Mouse (Mus musculus) brain, embryonic 14.5 days (tissue): ENCODE data around the gene Tmem30b. TPM values are rescaled to one million over a fixed set of nuclear protein-coding genes. Genes with fewer than 3 reads are reported as not detected.

Source experiments
- DNase-seq: peaks from one replicate; pipeline ENCODE4 v3.0.0-alpha.2; 2011; ENCODE audit warnings: low read depth
- CTCF ChIP-seq: fragments of 200-500 bp; IDR thresholded peaks from 2 replicates; pipeline ENCODE4 v1.5.1; 2012; ENCODE audit warnings: inconsistent platforms, mild to moderate bottlenecking, moderate library complexity, borderline replicate concordance; ENCODE audit not compliant: insufficient read depth, insufficient read length; ENCODE audit errors: extremely low read depth
- POLR2A ChIP-seq: fragments of 200-500 bp; IDR thresholded peaks from 2 replicates; pipeline ENCODE4 v1.6.1; 2012; ENCODE audit warnings: mild to moderate bottlenecking, inconsistent platforms, borderline replicate concordance; ENCODE audit not compliant: poor library complexity, insufficient read depth, insufficient read length, severe bottlenecking; ENCODE audit errors: extremely low read depth
- polyA plus RNA-seq: library from polyadenylated mRNA; depleted of rRNA; stranded (reverse); fragments of >200 nt; gene quantifications from 2 replicates; pipeline ENCODE4 v1.2.3, GENCODE M21; 2012

The Tmem30b gene
- polyA plus RNA-seq, 1 experiment, result 0.37 TPM

GRCm38 (mm10) chr12:73525254-73525885, 20.8 kb downstream of the Tmem30b start:
- TF ChIP-seq POLR2A (no peak), CTCF (no peak)
- peak; percentile 39 for DNase-seq

DNA sequence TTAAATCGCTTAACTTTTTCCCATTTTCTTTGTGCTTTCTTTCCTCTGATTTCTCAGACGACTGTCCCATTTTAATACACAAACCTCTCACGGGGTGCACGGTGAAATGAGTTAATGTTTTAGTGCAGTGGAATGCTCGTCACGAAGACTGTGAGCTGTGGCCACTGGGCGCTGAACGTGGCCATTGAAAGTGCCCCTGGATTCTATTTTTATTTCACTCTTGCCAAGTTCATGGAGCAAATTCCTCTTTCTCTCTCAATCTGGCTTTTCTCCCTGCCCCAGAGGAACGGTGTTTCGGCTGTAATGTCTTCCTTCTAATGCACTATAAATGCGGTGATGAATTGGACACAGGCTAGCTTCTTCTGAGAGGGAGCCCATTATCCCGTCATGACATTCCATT, 23.1 kb downstream of the Tmem30b start:
- no peak for DNase-seq
- TF ChIP-seq POLR2A, result no peak
- no peak for TF ChIP-seq CTCF

DNA sequence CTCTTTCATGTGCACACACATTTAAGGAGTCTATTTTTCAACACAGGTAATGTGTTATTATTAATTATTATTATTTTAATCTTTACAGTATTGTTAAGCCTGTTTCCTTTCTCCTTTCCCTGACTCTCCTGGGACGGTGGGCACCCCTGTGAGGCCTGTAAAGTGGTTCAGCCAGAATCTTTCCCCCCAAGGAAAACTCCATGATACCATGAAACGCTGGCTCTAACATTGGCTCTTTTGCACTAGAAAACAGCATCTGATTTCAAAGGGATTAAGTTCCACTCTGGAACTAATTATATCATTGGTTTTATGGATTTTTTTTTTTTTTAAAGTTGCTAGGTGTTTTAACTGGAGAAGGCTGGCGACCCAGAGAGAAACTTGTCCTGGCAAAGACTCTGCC, 24.2 kb downstream of the Tmem30b start:
- TF ChIP-seq CTCF (no peak), POLR2A (no peak)
- no peak for DNase-seq

DNA sequence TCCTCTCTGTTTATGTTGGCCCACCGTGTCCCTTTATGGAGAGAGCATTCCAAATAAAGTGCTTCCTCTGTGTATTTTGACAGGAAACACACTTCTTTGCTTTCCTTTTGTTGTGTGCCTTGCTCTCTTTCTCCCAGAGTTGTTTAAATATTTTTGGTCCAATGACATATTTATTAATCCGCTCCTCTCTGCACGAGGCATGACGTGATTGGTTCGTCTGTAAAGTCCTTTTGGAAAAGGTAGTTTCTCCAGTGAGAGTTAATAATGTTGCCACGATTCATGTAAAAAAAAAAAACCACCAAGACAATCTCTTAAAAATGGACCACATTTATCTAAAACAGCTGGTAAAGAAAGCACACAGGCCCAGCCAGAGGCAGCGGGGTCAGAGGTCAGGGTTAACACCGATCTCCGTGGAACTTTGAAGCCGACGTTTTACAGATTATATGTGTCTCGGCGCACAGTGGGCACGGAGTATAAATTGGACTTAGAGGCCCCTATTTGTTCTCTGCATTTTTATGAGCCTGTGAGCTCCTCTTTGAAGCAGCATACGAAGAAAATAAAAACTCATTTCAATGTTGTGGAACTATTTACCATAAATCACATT, 24.9 kb downstream of the Tmem30b start:
- DNase-seq, result no peak
- no peak for TF ChIP-seq CTCF
- no peak for TF ChIP-seq POLR2A

DNA sequence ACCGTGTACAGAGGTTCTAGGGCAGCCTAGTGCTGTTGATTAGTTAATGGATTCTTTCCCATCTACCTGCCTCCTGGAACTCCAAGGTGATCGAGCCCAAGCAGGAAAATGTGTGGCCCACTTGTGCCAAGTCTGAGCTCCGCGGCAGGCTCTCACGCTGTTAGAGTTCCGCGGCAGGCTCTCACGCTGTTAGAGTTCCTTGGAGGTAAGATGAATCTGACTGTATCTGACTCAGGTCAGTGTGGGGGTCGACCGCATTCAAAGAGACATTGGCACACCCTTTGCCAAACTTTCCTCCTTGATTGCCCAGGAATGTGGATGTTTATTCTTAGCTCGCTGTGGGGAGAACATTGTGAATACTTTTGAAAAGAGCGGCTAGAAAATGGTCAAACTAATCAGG, 28.4 kb downstream of the Tmem30b start:
- no peak for DNase-seq
- no peak for TF ChIP-seq CTCF
- no peak for TF ChIP-seq POLR2A

DNA sequence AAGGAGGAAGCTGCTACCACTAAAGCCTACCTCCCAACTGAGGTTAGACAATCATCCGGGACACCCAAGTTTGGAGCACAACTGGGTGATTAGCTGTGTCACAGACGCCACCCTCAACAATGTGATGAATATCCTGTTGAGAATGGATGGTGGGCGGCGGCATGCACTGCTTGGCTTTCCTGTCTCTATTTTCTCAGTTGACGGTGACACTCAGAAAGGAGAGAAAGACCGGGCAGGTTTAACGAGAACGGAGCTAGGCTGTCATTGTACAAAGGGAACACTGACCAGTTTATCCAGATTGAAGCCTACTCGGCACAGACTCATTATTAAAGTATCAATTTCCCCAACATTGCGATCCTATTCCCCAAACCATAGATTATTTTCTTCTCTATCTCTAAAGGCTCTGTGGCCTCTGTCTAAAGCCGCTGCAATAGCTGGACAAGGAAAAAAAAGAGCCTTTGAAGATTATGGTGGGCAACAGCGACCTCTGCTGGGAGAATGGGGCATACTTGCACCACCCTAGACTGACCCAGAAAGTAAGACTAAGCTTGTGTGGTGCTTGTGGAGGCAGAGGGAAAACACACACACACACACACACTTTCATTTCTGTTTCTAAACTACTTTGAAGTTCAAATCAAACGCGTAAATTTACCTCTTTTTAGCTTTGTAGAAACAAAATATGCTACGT, 29.0 kb downstream of the Tmem30b start:
- peak; percentile 81 for DNase-seq
- TF ChIP-seq POLR2A, result no peak
- TF ChIP-seq CTCF, result peak; percentile 83; the same call in 1 of the 2 replicates

DNA sequence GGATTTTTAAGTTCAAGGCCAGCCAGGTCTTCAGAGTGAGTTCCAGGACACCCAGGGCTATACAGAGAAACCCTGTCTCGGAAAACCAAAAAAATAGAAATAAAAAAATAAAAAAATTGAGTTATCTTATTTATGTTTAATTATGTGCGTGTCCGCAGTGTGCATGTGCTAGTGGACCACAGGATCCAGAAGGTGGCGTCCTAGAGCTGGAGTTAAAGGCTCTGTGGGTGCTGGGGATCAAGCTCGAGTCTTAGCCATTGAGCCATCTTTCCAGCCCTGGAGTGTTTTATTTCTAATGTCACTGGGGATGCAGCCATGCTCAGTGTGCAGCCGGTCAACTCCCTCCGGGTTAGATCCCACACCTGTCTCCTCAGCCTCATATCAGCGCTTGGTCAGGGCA, 29.7 kb downstream of the Tmem30b start:
- DNase-seq, result no peak
- TF ChIP-seq POLR2A (no peak), CTCF (no peak)

DNA sequence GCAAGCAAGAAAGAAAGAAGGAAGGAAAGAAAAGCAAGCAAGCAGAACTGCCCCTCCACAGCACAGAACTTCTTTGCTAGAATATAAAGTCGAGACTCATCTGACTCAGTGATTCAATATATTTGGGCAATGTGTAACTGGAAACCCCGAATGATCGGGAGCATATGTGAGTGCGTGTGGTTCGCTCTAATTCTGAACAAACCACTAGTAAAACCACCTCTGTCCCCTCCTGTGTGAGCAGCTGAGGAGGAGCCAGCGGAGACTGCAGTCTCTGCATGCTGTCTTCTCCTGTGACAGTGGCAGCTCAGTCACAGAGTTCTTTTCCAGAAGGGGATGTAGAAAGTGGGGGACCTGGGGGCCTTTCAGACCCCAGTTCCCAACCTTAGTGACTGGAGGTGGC, 31.5 kb downstream of the Tmem30b start:
- TF ChIP-seq POLR2A (no peak), CTCF (no peak)
- DNase-seq, result no peak

DNA sequence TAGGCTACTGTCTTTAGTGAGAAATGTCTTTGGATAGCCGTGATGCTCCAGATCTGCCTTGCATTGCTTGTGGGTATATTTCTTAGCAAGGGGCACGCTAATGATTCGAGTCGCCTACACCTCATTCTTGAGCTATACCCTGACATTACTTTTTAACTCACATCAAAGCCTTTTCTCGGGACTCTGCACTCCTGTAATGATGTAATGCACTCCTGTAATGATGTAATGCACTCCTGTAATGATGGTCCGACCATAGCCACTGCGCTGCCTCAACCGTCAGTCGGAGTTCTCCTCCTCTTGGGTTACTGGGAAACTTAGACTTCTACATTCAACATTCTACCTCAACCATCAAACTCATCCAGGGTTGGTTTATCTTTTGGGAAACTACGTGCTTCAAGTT, 32.2 kb downstream of the Tmem30b start:
- no peak for TF ChIP-seq CTCF
- no peak for TF ChIP-seq POLR2A
- DNase-seq, result no peak

DNA sequence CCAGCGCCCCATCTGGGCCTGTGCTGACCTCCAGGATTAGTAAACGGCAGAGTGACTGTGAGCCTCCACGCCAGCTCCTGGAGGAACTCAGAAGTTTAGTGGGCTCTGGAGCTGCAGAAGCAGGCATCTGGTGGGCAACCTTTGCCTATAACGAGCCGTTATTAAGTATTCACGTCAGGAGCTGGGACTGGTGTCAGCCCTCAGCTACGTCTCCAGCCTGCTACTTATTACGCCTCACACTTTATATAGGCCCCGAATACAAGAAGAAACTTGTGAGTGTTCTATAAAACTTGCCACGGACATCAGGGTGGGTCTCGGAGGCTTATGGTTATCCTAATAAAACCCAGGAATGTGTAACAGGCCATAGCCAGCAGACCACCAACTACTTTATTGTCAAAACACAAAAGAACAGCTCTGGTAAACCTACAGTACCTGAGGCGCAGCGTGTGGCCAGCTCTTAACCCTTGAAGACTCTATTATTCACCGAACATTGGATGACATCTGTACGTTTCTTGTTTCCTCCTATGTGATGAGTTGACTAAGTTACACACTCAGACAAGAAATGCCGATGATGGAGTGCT, 34.6 kb downstream of the Tmem30b start:
- no peak for DNase-seq

GRCm38 (mm10) chr12:73507105-73507504, 39.1 kb downstream of the Tmem30b start:
- no peak for DNase-seq
- TF ChIP-seq CTCF (no peak), POLR2A (no peak)

More for the DNA sequence above, 34.6 kb downstream of the Tmem30b start:
- no peak for TF ChIP-seq CTCF
- no peak for TF ChIP-seq POLR2A
